22 mouse cellular contexts compared by ENCODE assay signal in genomic region chr1:35986666-35987065, GRCm38 (mm10).
A peak's percentile ranks its signal among the peaks of the same experiment; 100 is the strongest.
DNase-seq lines count a peak whose midpoint lies in the region; ATAC-seq lines count a peak whose summit lies in the region.
"Had no signal": no experiment of that assay in that cellular context is flagged by ENCODE, and none has a peak within 500 bp of the region (broad histone marks: within the 10 kb centered on the region; RNA-seq: fewer than 3 reads in every experiment).

No protein-coding gene starts in this region.

- 93% methylated on average over 8 of the region's 8 CpGs for WGBS in midbrain, embryonic 11.5 days
- WGBS in midbrain, embryonic 10.5 days = 89% methylated on average over 8 of the region's 8 CpGs
- 48% methylated on average over 8 of the region's 8 CpGs for WGBS in embryonic facial prominence, embryonic 14.5 days
- WGBS in limb, embryonic 10.5 days = 71% methylated on average over 8 of the region's 8 CpGs

- no peaks in the 10 kb centered on the region; the same call in 1 of the 2 replicates for H3K9me3 ChIP-seq in midbrain, embryonic 11.5 days (ENCODE audit: control insufficient read depth, low read length)
- H3K9me3 ChIP-seq in midbrain, embryonic 10.5 days (replicated peaks) = peaks cover 15% of the 10 kb centered on the region; the same call in 1 of the 2 replicates
- H3K9me3 ChIP-seq in embryonic facial prominence, embryonic 14.5 days (ENCODE audit: control insufficient read depth, low read length) = peaks cover 22% of the 10 kb centered on the region
- H3K9me3 ChIP-seq in limb, embryonic 10.5 days (replicated peaks) = no peaks in the 10 kb centered on the region
- H3K9me3 ChIP-seq: heart, embryonic 15.5 days had no signal

- no peaks in the 10 kb centered on the region for H3K36me3 ChIP-seq in midbrain, embryonic 11.5 days (ENCODE audit: control insufficient read depth, insufficient read depth, low read length)
- no peaks in the 10 kb centered on the region for H3K36me3 ChIP-seq in midbrain, embryonic 10.5 days
- H3K36me3 ChIP-seq in embryonic facial prominence, embryonic 14.5 days (ENCODE audit: control insufficient read depth, insufficient read depth, low read length) = no peaks in the 10 kb centered on the region
- no peaks in the 10 kb centered on the region for H3K36me3 ChIP-seq in limb, embryonic 10.5 days
- H3K36me3 ChIP-seq: G1E; heart, embryonic 15.5 days had no signal

- no peak for ATAC-seq in midbrain, embryonic 11.5 days (ENCODE audit: low FRiP score)
- 0 out of 2 replicates have a peak, but pooled peaks have one; percentile 47 for ATAC-seq in embryonic facial prominence, embryonic 14.5 days (ENCODE audit: low read depth)
- ATAC-seq: forebrain, postnatal 0 days; inflammation-experienced regulatory T-cells, adult 6 months; lung, postnatal 0 days; midbrain, embryonic 13.5 days had no signal

- H3K4me1 ChIP-seq in midbrain, embryonic 11.5 days (ENCODE audit: control insufficient read depth, insufficient read depth, low read length) = no peaks in the 10 kb centered on the region
- 0 out of 2 replicates have a peak, but pooled peaks cover 7% of the 10 kb centered on the region for H3K4me1 ChIP-seq in midbrain, embryonic 10.5 days
- H3K4me1 ChIP-seq in embryonic facial prominence, embryonic 14.5 days (ENCODE audit: control insufficient read depth, insufficient read depth, low read length) = peaks cover 12% of the 10 kb centered on the region; the same call in 1 of the 2 replicates
- H3K4me1 ChIP-seq in limb, embryonic 10.5 days = 0 out of 2 replicates have a peak, but pooled peaks cover 5% of the 10 kb centered on the region
- H3K4me1 ChIP-seq: heart, embryonic 15.5 days; midbrain, embryonic 13.5 days had no signal

- H3K9ac ChIP-seq in midbrain, embryonic 11.5 days (ENCODE audit: low read length) = no peak overlapping the region
- no peak overlapping the region for H3K9ac ChIP-seq in embryonic facial prominence, embryonic 14.5 days (ENCODE audit: low read depth, low read length)
- H3K9ac ChIP-seq: forebrain, postnatal 0 days; heart, embryonic 15.5 days; hindbrain, embryonic 14.5 days; midbrain, embryonic 13.5 days had no signal

- DNase-seq in midbrain, embryonic 11.5 days (ENCODE audit: low spot score, missing footprints) = peak; percentile 65
- no peak for DNase-seq in midbrain, embryonic 10.5 days (ENCODE audit: low spot score)
- peak; percentile 91 for DNase-seq in embryonic facial prominence, embryonic 14.5 days (ENCODE audit: low spot score)
- DNase-seq in limb, embryonic 10.5 days (ENCODE audit: low spot score) = no peak
- DNase-seq in thymus, postnatal 14 days = no peak
- no peak for DNase-seq in adrenal gland, adult (ENCODE audit: inconsistent age in 2 of 2, low spot score in 1 of 2)
- no peak for DNase-seq in layer of hippocampus, postnatal 36 days
- DNase-seq: adrenal gland, postnatal 25 days; B cell, adult 2 months; cerebellum, adult 9-10 months; forebrain, postnatal 0 days; gastrocnemius, postnatal 36 days; heart, postnatal 36 days; kidney, adult 2 months had no signal

- H3K27ac ChIP-seq in midbrain, embryonic 11.5 days (ENCODE audit: low read depth, low read length) = no peak overlapping the region
- H3K27ac ChIP-seq in midbrain, embryonic 10.5 days (replicated peaks) = no peak overlapping the region
- H3K27ac ChIP-seq in embryonic facial prominence, embryonic 14.5 days (replicated peaks; ENCODE audit: low read depth, low read length) = peak overlapping the region; percentile 57
- peak overlapping the region; percentile 8; the same call in 1 of the 2 replicates for H3K27ac ChIP-seq in limb, embryonic 10.5 days
- H3K27ac ChIP-seq: heart, embryonic 15.5 days; hindbrain, embryonic 14.5 days; kidney, postnatal 0 days; midbrain, embryonic 13.5 days had no signal

- no peak overlapping the region for H3K4me3 ChIP-seq in midbrain, embryonic 11.5 days (ENCODE audit: low read depth, low read length)
- H3K4me3 ChIP-seq in midbrain, embryonic 10.5 days = no peak overlapping the region
- no peak overlapping the region for H3K4me3 ChIP-seq in embryonic facial prominence, embryonic 14.5 days (ENCODE audit: low read depth, low read length)
- H3K4me3 ChIP-seq in limb, embryonic 10.5 days = no peak overlapping the region
- H3K4me3 ChIP-seq: heart, embryonic 15.5 days; midbrain, embryonic 13.5 days had no signal

- no peak overlapping the region for H3K4me2 ChIP-seq in midbrain, embryonic 11.5 days
- no peak overlapping the region for H3K4me2 ChIP-seq in embryonic facial prominence, embryonic 14.5 days (ENCODE audit: low read depth, low read length)
- H3K4me2 ChIP-seq: heart, embryonic 15.5 days; hindbrain, embryonic 14.5 days; midbrain, embryonic 13.5 days had no signal

- H3K27me3 ChIP-seq in midbrain, embryonic 11.5 days (ENCODE audit: control insufficient read depth, insufficient read depth, low read length) = no peaks in the 10 kb centered on the region
- H3K27me3 ChIP-seq in midbrain, embryonic 10.5 days (ENCODE audit: low read depth, poor library complexity, severe bottlenecking) = no peaks in the 10 kb centered on the region
- H3K27me3 ChIP-seq in embryonic facial prominence, embryonic 14.5 days (replicated peaks; ENCODE audit: control insufficient read depth, insufficient read depth, low read length) = no peaks in the 10 kb centered on the region
- no peaks in the 10 kb centered on the region for H3K27me3 ChIP-seq in limb, embryonic 10.5 days (ENCODE audit: low read depth, poor library complexity, severe bottlenecking)
- H3K27me3 ChIP-seq: CH12.LX; heart, embryonic 15.5 days; midbrain, embryonic 13.5 days had no signal

Comparison
In these comparisons a context has a peak if more than half of its experiments do, and no peak if none do; other contexts are left out.
1. DNase-seq: peak in midbrain, embryonic 11.5 days (single experiment) and embryonic facial prominence, embryonic 14.5 days (single experiment); none in midbrain, embryonic 10.5 days (single experiment), limb, embryonic 10.5 days (single experiment), thymus, postnatal 14 days (single experiment), adrenal gland, adult (0 of 2) and layer of hippocampus, postnatal 36 days (0 of 2).
2. H3K27ac ChIP-seq: peak in embryonic facial prominence, embryonic 14.5 days (single experiment) and limb, embryonic 10.5 days (single experiment); none in midbrain, embryonic 11.5 days (single experiment) and midbrain, embryonic 10.5 days (single experiment).